Mouse (Mus musculus) spleen, adult 2 months (tissue): ENCODE results near the gene Sp140.
"Not testable (repeated sequence)": the region's sequence is repeated elsewhere in the genome, so short reads cannot be mapped to it uniquely, and the experiment has no call there.

Experiments
- CTCF ChIP-seq: fragments of 200-500 bp; IDR thresholded peaks from 2 replicates; pipeline ENCODE4 v1.5.1; 2011; ENCODE audit warnings: mild to moderate bottlenecking, inconsistent platforms; ENCODE audit not compliant: insufficient read depth, insufficient read length, insufficient replicate concordance; ENCODE audit errors: extremely low read depth
- POLR2A ChIP-seq: fragments of 200-500 bp; IDR thresholded peaks from 2 replicates; pipeline ENCODE4 v1.6.1; 2011; ENCODE audit warnings: low read depth, low read length, inconsistent platforms

- TF ChIP-seq POLR2A, CTCF: not testable (repeated sequence)
Observed at GRCm38 (mm10) chr1:85575376-85575775, 24.8 kb upstream of the Sp140 start, which contains the start of gene G530012D18Rik.
